Mouse (Mus musculus): ENCODE results near the gene Tex38. TPM values are rescaled to one million over a fixed set of nuclear protein-coding genes. Genes with fewer than 3 reads are reported as not detected.

The Tex38 gene
- total and polyA plus RNA-seq, 3 experiments: 0.17 to 0.30 TPM; not detected in 1

DNA sequence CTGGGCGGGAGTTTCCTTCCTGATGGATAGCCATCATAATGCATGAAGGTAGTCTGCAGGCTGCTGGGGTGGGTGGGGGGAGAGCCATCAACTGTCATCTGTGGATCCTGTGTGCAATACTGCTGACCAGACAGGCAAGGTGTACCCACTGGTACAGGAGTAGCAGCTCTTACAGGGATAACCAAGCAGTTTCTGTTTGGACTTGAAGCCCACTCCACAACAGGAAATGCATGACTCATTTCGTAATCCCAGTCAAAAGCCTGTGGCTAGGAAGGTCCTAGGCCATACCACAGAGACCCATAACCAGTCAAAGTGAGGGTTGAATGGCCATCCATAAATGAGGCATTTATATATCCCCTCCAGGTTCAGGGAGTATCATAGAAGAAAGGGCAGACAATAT is 3.2 kb downstream of the Tex38 start:
- Histone ChIP-seq H3K9me3 (replicated peaks; ENCODE audit: low read length) (no peaks in the 10 kb centered on the region), H3K4me3 (replicated peaks in 1 of 3; ENCODE audit: low read depth in 2 of 3, low read length in 2 of 3, poor library complexity in 1 of 3) (no peak overlapping the region), H3K4me1 (ENCODE audit: control insufficient read depth in 1 of 2, insufficient read depth in 2 of 2) (peaks cover 3% of the 10 kb centered on the region in 2 experiments; a peak in 2 of 4 replicates), H3K9ac (ENCODE audit: insufficient read depth, low read depth) (no peak overlapping the region), H3K27me3 (replicated peaks) (no peaks in the 10 kb centered on the region), H3K27ac (ENCODE audit: insufficient read depth, low read depth) (no peak overlapping the region), H3K79me2 (replicated peaks; ENCODE audit: control insufficient read depth, extremely low read depth, insufficient read depth, poor library complexity, severe bottlenecking) (no peaks in the 10 kb centered on the region), H3K36me3 (replicated peaks in 1 of 2; ENCODE audit: control insufficient read depth in 1 of 2, insufficient read depth in 1 of 2, low read length in 1 of 2) (peaks cover 31 to 54% of the 10 kb centered on the region in 2 experiments), H3K4me2 (ENCODE audit: insufficient read depth, low read depth, poor library complexity, severe bottlenecking) (no peak overlapping the region)
- in situ Hi-C loops (cut with MboI; ENCODE audit: low pct_ligation_motif_present, low pct_unique_long_range_greater_than_20kb, low sequenced_read_pairs): no loop called here
- TF ChIP-seq MAX (IDR thresholded peaks at IDR 0.05; ENCODE audit: low read length) (no peak), USF2 (conservative IDR thresholded peaks at IDR 0.05; ENCODE audit: low read depth, low read length) (no peak), JUND (conservative IDR thresholded peaks at IDR 0.05; ENCODE audit: low read depth, low read length) (no peak), UBTF (IDR thresholded peaks at IDR 0.05; ENCODE audit: low read depth, low read length) (no peak), ZKSCAN1 (IDR thresholded peaks at IDR 0.05; ENCODE audit: borderline replicate concordance, low read depth, low read length) (no peak), IRF4 (IDR thresholded peaks at IDR 0.05; ENCODE audit: low read depth, low read length) (no peak), POLR2AphosphoS2 (IDR thresholded peaks at IDR 0.05; ENCODE audit: low read depth, low read length) (no peak), MYC (IDR thresholded peaks at IDR 0.05; ENCODE audit: low read depth, low read length) (no peak), KAT2A (IDR thresholded peaks at IDR 0.05; ENCODE audit: insufficient replicate concordance, low read length) (no peak), PAX5 (IDR thresholded peaks at IDR 0.05; ENCODE audit: low read length) (no peak), ZMIZ1 (IDR thresholded peaks at IDR 0.05; ENCODE audit: low read depth, low read length) (no peak), SIN3A (IDR thresholded peaks at IDR 0.05; ENCODE audit: low read length) (no peak)
- DNase-seq (ENCODE audit: extremely low read depth): no peak
- dilution Hi-C loops (cut with MboI; ENCODE audit: extremely low pct_ligation_motif_present, extremely low pct_unique_long_range_greater_than_20kb, low sequenced_read_pairs): no loop called here

DNA sequence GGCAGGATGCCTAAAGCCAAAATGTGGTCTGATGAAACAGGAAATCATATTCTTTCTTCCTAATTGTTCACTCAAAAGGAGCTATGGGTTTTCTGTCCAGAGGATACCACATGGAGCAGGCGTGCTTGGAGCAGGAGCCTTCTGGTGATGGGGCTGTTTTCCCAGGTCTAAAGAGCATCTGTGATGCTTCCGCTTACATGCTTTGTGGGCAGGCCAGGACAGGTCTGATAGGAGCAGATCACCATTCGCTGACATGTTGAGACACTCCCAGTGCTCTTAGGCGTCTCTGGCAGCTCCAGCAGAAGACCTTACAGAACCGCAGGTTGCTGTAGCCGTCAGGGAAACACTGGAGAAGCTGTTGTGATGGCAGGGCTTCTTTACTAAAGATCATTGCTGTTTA is 5.8 kb downstream of the Tex38 start:
- peaks cover 40 to 70% of the 10 kb centered on the region in 2 experiments for H3K36me3 ChIP-seq (replicated peaks in 1 of 2; ENCODE audit: control insufficient read depth in 1 of 2, insufficient read depth in 1 of 2, low read length in 1 of 2)
- dilution Hi-C loops (cut with MboI; ENCODE audit: extremely low pct_ligation_motif_present, extremely low pct_unique_long_range_greater_than_20kb, low sequenced_read_pairs): no loop called here

More for the DNA sequence above, 5.8 kb downstream of the Tex38 start:
- Histone ChIP-seq H3K9me3 (replicated peaks; ENCODE audit: low read length) (no peaks in the 10 kb centered on the region), H3K9ac (ENCODE audit: insufficient read depth, low read depth) (no peak overlapping the region), H3K4me1 (ENCODE audit: control insufficient read depth in 1 of 2, insufficient read depth in 2 of 2) (peaks cover 3% of the 10 kb centered on the region in 2 experiments; a peak in 2 of 4 replicates), H3K27me3 (replicated peaks) (no peaks in the 10 kb centered on the region), H3K27ac (ENCODE audit: insufficient read depth, low read depth) (no peak overlapping the region), H3K4me2 (ENCODE audit: insufficient read depth, low read depth, poor library complexity, severe bottlenecking) (no peak overlapping the region), H3K79me2 (replicated peaks; ENCODE audit: control insufficient read depth, extremely low read depth, insufficient read depth, poor library complexity, severe bottlenecking) (no peaks in the 10 kb centered on the region), H3K4me3 (replicated peaks in 1 of 3; ENCODE audit: low read depth in 2 of 3, low read length in 2 of 3, poor library complexity in 1 of 3) (no peak overlapping the region)
- TF ChIP-seq ZNF384 (IDR thresholded peaks at IDR 0.05; ENCODE audit: low read depth, low read length) (no peak), MXI1 (IDR thresholded peaks at IDR 0.05; ENCODE audit: low read depth, low read length) (no peak), RCOR1 (conservative IDR thresholded peaks at IDR 0.05; ENCODE audit: low read depth, low read length) (no peak), TBP (conservative IDR thresholded peaks at IDR 0.05; ENCODE audit: low read depth, low read length) (no peak), RAD21 (IDR thresholded peaks at IDR 0.05; ENCODE audit: low read depth, low read length) (no peak), MAZ (IDR thresholded peaks at IDR 0.05; ENCODE audit: low read depth, low read length) (no peak), ZMIZ1 (IDR thresholded peaks at IDR 0.05; ENCODE audit: low read depth, low read length) (no peak), SIN3A (IDR thresholded peaks at IDR 0.05; ENCODE audit: low read length) (no peak), MEF2A (IDR thresholded peaks at IDR 0.05; ENCODE audit: borderline replicate concordance, low read depth, low read length) (no peak), PAX5 (IDR thresholded peaks at IDR 0.05; ENCODE audit: low read length) (no peak), NELFE (IDR thresholded peaks at IDR 0.05; ENCODE audit: low read depth, low read length) (no peak), ELF1 (IDR thresholded peaks at IDR 0.05; ENCODE audit: low read depth, low read length) (no peak), CTCF (conservative IDR thresholded peaks at IDR 0.05 in 1 of 2, IDR thresholded peaks at IDR 0.05 in 1 of 2; ENCODE audit: low read depth in 2 of 2, low read length in 2 of 2) (no peak), ZC3H11A (IDR thresholded peaks at IDR 0.05; ENCODE audit: low read depth, low read length) (no peak), MAX (IDR thresholded peaks at IDR 0.05; ENCODE audit: low read length) (no peak), UBTF (IDR thresholded peaks at IDR 0.05; ENCODE audit: low read depth, low read length) (no peak), IRF4 (IDR thresholded peaks at IDR 0.05; ENCODE audit: low read depth, low read length) (no peak), POLR2AphosphoS2 (IDR thresholded peaks at IDR 0.05; ENCODE audit: low read depth, low read length) (no peak), KAT2A (IDR thresholded peaks at IDR 0.05; ENCODE audit: insufficient replicate concordance, low read length) (no peak)
- DNase-seq (ENCODE audit: extremely low read depth): no peak
- in situ Hi-C loops (cut with MboI; ENCODE audit: low pct_ligation_motif_present, low pct_unique_long_range_greater_than_20kb, low sequenced_read_pairs): no loop called here

Data from CH12.LX (cell line).